Mouse (Mus musculus) retina, embryonic 14.5 days (tissue): Measurements from ENCODE around the gene Gpsm2.
A peak's percentile ranks its signal among the peaks of the same experiment; 100 is the strongest.
"Not testable (repeated sequence)": the region's sequence is repeated elsewhere in the genome, so short reads cannot be mapped to it uniquely, and the experiment has no call there.

Experiments used
- DNase-seq: peaks from one replicate; pipeline ENCODE4 v3.0.0-alpha.2; 2015; ENCODE audit warnings: low spot score

Gpsm2 gene

GRCm38 (mm10) chr3:108654566-108654965 is 67.5 kb downstream of the Gpsm2 start:
- no peak for DNase-seq

- peak; percentile 95 for DNase-seq
Observed at GRCm38 (mm10) chr3:108653710-108654379, 68.3 kb downstream of the Gpsm2 start, which contains the start of gene Clcc1. TSS of gene Clcc1 (plus strand) at chr3:108653913.

GRCm38 (mm10) chr3:108652866-108653642 is 69.1 kb downstream of the Gpsm2 start:
- peak; percentile 20 for DNase-seq

- DNase-seq = not testable (repeated sequence)
Observed at GRCm38 (mm10) chr3:108647681-108648080, 74.4 kb downstream of the Gpsm2 start.

GRCm38 (mm10) chr3:108646036-108646435 is 76.1 kb downstream of the Gpsm2 start:
- DNase-seq = no peak

- no peak for DNase-seq
Observed at GRCm38 (mm10) chr3:108644856-108645255, 77.3 kb downstream of the Gpsm2 start.

- no peak for DNase-seq
Observed at GRCm38 (mm10) chr3:108640998-108641397, 81.1 kb downstream of the Gpsm2 start.

- peak; percentile 32 for DNase-seq
Observed at GRCm38 (mm10) chr3:108639412-108639811, 82.7 kb downstream of the Gpsm2 start.

GRCm38 (mm10) chr3:108634761-108635160 is 87.3 kb downstream of the Gpsm2 start:
- DNase-seq = no peak
